Mouse (Mus musculus) lung, adult 2 months (tissue): ENCODE results near the gene Hsd17b7.

Source experiments
- CTCF ChIP-seq: fragments of 200-500 bp; IDR thresholded peaks from 2 replicates; pipeline ENCODE4 v1.5.1; 2011; ENCODE audit warnings: mild to moderate bottlenecking, low read length, control low read depth; ENCODE audit not compliant: insufficient read depth
- POLR2A ChIP-seq: fragments of 200-500 bp; IDR thresholded peaks from 2 replicates; pipeline ENCODE4 v1.6.1; 2011; ENCODE audit warnings: low read depth, mild to moderate bottlenecking, control low read depth, low read length, borderline replicate concordance; ENCODE audit errors: extremely low read depth

GRCm38 (mm10) chr1:169931698-169932097 is 37.3 kb downstream of the Hsd17b7 start:
- TF ChIP-seq CTCF, result no peak
- no peak for TF ChIP-seq POLR2A
